24 mouse cellular contexts compared by ENCODE assay signal in the genomic region with DNA sequence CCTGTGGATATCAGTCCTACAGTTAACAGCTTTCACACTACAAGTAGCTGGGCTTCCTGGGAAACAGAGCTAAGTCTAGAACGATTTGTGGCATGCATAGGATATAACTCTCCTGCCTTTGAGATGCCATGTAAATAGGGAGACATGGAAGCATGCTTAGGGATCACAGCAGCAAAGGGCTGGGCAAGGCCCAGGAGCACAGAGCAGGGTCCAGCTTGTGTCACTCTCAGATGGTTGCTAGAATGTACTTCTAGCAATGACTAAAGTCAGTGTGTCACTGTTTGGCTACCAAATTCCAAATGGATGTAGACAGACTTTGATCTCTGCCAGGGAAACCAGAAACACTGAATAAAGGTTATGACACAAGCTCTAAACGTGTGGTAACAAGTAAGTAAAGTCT.
"Had no signal": no experiment of that assay in that cellular context is flagged by ENCODE, and none has a peak within 500 bp of the region (broad histone marks: within the 10 kb centered on the region; RNA-seq: fewer than 3 reads in every experiment).

No protein-coding gene starts in this region.

- ATAC-seq: midbrain, embryonic 13.5 days; midbrain, embryonic 16.5 days had no signal

- H3K9me3 ChIP-seq: limb, embryonic 10.5 days; limb, embryonic 13.5 days; liver, embryonic 13.5 days; lung, embryonic 15.5 days; megakaryocyte, embryonic 14.5 days; midbrain, embryonic 10.5 days; midbrain, embryonic 13.5 days; neural tube, embryonic 12.5 days; neural tube, embryonic 15.5 days; stomach, embryonic 15.5 days had no signal

- H3K4me1 ChIP-seq: liver, embryonic 13.5 days; megakaryocyte, embryonic 14.5 days; neural tube, embryonic 15.5 days; stomach, embryonic 15.5 days had no signal

- H3K27me3 ChIP-seq: limb, embryonic 13.5 days; liver, embryonic 13.5 days; lung, embryonic 15.5 days; megakaryocyte, embryonic 14.5 days; midbrain, embryonic 13.5 days; neural tube, embryonic 12.5 days; stomach, embryonic 15.5 days had no signal

- H3K27ac ChIP-seq: kidney, postnatal 0 days; layer of hippocampus, adult 2 months; limb, embryonic 13.5 days; liver, embryonic 13.5 days; lung, embryonic 15.5 days; midbrain, embryonic 10.5 days; midbrain, embryonic 13.5 days; neural tube, embryonic 12.5 days; neural tube, embryonic 15.5 days; stomach, embryonic 15.5 days had no signal

- H3K9ac ChIP-seq: limb, embryonic 13.5 days; liver, embryonic 13.5 days; lung, embryonic 15.5 days; midbrain, embryonic 13.5 days; neural tube, embryonic 12.5 days; neural tube, embryonic 15.5 days; stomach, embryonic 15.5 days had no signal

- H3K4me2 ChIP-seq: limb, embryonic 13.5 days; liver, embryonic 13.5 days; lung, embryonic 15.5 days; midbrain, embryonic 13.5 days; neural tube, embryonic 12.5 days; neural tube, embryonic 15.5 days; stomach, embryonic 15.5 days had no signal

- DNase-seq: kidney, adult 2 months; kidney, postnatal 25 days; layer of hippocampus, adult 9-11 months; liver, embryonic 13.5 days; lung, adult 18-20 months; lung, postnatal 10 days; lung, postnatal 36 days; retina, postnatal 1 day; right cerebral cortex, postnatal 25 days; spleen, adult 18-20 months; thymus, adult 18-20 months; thymus, postnatal 36 days had no signal

- H3K36me3 ChIP-seq: limb, embryonic 10.5 days; limb, embryonic 13.5 days; liver, embryonic 13.5 days; lung, embryonic 15.5 days; midbrain, embryonic 10.5 days; midbrain, embryonic 13.5 days; neural tube, embryonic 12.5 days; neural tube, embryonic 15.5 days; stomach, embryonic 15.5 days had no signal

- H3K4me3 ChIP-seq: layer of hippocampus, adult 2 months; limb, embryonic 10.5 days; limb, embryonic 13.5 days; liver, embryonic 13.5 days; lung, embryonic 15.5 days; megakaryocyte, embryonic 14.5 days; midbrain, embryonic 10.5 days; midbrain, embryonic 13.5 days; neural tube, embryonic 12.5 days; neural tube, embryonic 15.5 days; stomach, embryonic 15.5 days had no signal
